Mouse (Mus musculus) heart, adult 8-10 months (tissue): Measurements from ENCODE around the gene Zfp936. TPM values are rescaled to one million over a fixed set of nuclear protein-coding genes. Genes with fewer than 3 reads are reported as not detected.
"Not testable (repeated sequence)": the region's sequence is repeated elsewhere in the genome, so short reads cannot be mapped to it uniquely, and the experiment has no call there.

Experiments
- DNase-seq: peaks from one replicate; pipeline ENCODE4 v3.0.0; 2022; ENCODE audit warnings: low spot score
- microRNA-seq: library from miRNA; unstranded; fragments of <30 nt; microRNA quantifications from one replicate; pipeline ENCODE4 v1.2.0, GENCODE M21; 2022
- total RNA-seq, 4 experiments: library from RNA; stranded (reverse); gene quantifications; 2 replicates each; pipeline ENCODE4 v1.2.4; 2022

Gene Zfp936
- total RNA-seq = not detected

GRCm38 (mm10) chr7:43113929-43114328 is at the start of gene Zfp936:
Zfp936 (plus strand) TSS chr7:43114229.
- DNase-seq = not testable (repeated sequence)

- no peak for DNase-seq
Measured at GRCm38 (mm10) chr7:43077831-43078230, 36.2 kb upstream of the Zfp936 start.

- not testable (repeated sequence) for DNase-seq
Measured at GRCm38 (mm10) chr7:43128691-43129090, 14.7 kb downstream of the Zfp936 start.

- not testable (repeated sequence) for DNase-seq
Measured at GRCm38 (mm10) chr7:43164121-43164520, 50.1 kb downstream of the Zfp936 start.

- not testable (repeated sequence) for DNase-seq
Measured at GRCm38 (mm10) chr7:43167101-43167500, 53.1 kb downstream of the Zfp936 start.

GRCm38 (mm10) chr7:43167811-43168210 is 53.8 kb downstream of the Zfp936 start:
- not testable (repeated sequence) for DNase-seq

- not testable (repeated sequence) for DNase-seq
Measured at GRCm38 (mm10) chr7:43168212-43168611, 54.2 kb downstream of the Zfp936 start.

GRCm38 (mm10) chr7:43177003-43177702 is 63.1 kb downstream of the Zfp936 start:
- DNase-seq = no peak

GRCm38 (mm10) chr7:43213781-43214180 is 99.8 kb downstream of the Zfp936 start:
- DNase-seq = not testable (repeated sequence)

Small RNA genes lying within 50 kb of the gene (microRNA-seq; reads per million reads assigned to microRNA genes)
- not detected for gene Gm22707

Other genes starting within 250 kb of the Zfp936 start
- under 1 TPM in 3 of 4 experiments, not detected in 1; 0.06 to 0.19 (median 0.09) TPM for gene Gm2381, start 247.0 kb upstream of the Zfp936 start, total RNA-seq
- not detected for gene Vmn2r63, start 180.4 kb upstream of the Zfp936 start, total RNA-seq
- not detected for gene Gm9268, start 95.5 kb upstream of the Zfp936 start, total RNA-seq
- 10 to 100 TPM; 14.9 to 16.4 (median 15.7) TPM for gene Zfp715, start 199.1 kb downstream of the Zfp936 start, total RNA-seq
- not detected for gene Siglecf, start 237.1 kb downstream of the Zfp936 start, total RNA-seq